Mouse (Mus musculus) embryonic facial prominence, embryonic 14.5 days (tissue): ENCODE measurements at regions not wholly inside any gene's neighbourhood (a gene's known extent, or its start where the extent isn't known, plus 50 kb on each side); places are given as distances from the start of the nearest gene placed in this dataset.

Experiments used
- ATAC-seq: fragments of 200-750 bp; cut with Nextera tagmentation; 2 replicates; pipeline ENCODE4 v1.8.0; 2017; ENCODE audit warnings: low read depth, moderate number of reproducible peaks, moderate TSS enrichment
- DNase-seq: peaks from one replicate; pipeline ENCODE4 v3.0.0-alpha.2; 2015; ENCODE audit warnings: low spot score
- H3K27ac ChIP-seq: fragments of 300-500 bp; sonication (generic); replicated peaks from 2 replicates; pipeline ENCODE4 v1.5.1; 2014; ENCODE audit warnings: low read depth, mild to moderate bottlenecking, low read length, moderate library complexity
- H3K27me3 ChIP-seq: fragments of 300-500 bp; sonication (generic); replicated peaks from 2 replicates; pipeline ENCODE4 v1.6.1; 2014; ENCODE audit warnings: low read length; ENCODE audit not compliant: control insufficient read depth, insufficient read depth
- H3K36me3 ChIP-seq: fragments of 300-500 bp; sonication (generic); 2 replicates; pipeline ENCODE4 v1.6.1; 2014; ENCODE audit warnings: low read length, mixed read lengths; ENCODE audit not compliant: control insufficient read depth, insufficient read depth
- H3K4me1 ChIP-seq: fragments of 300-500 bp; sonication (generic); 2 replicates; pipeline ENCODE4 v1.6.1; 2014; ENCODE audit warnings: antibody characterized with exemption, low read length; ENCODE audit not compliant: control insufficient read depth, insufficient read depth
- H3K4me2 ChIP-seq: fragments of 300-500 bp; sonication (generic); 2 replicates; pipeline ENCODE4 v1.6.1; 2014; ENCODE audit warnings: low read depth, mild to moderate bottlenecking, low read length, moderate library complexity, mixed read lengths
- H3K4me3 ChIP-seq: fragments of 300-500 bp; sonication (generic); 2 replicates; pipeline ENCODE4 v1.5.1; 2014; ENCODE audit warnings: low read depth, mild to moderate bottlenecking, low read length
- H3K9ac ChIP-seq: fragments of 300-500 bp; sonication (generic); 2 replicates; pipeline ENCODE4 v1.6.1; 2014; ENCODE audit warnings: low read depth, mild to moderate bottlenecking, low read length, moderate library complexity, mixed read lengths
- H3K9me3 ChIP-seq: fragments of 300-500 bp; sonication (generic); 2 replicates; pipeline ENCODE4 v1.6.1; 2016; ENCODE audit warnings: low read length; ENCODE audit not compliant: control insufficient read depth
- WGBS: fragments of 180-500 bp; shearing (Covaris S2); extraction: QIAGEN DNeasy Blood & Tissue Kit; methylation state at CpG from one replicate; pipeline ENCODE4 v1.1.7; 2014; 5-methylcytosine and 5-hydroxymethylcytosine counted together

- 72% methylated on average over 3 of the region's 3 CpGs for WGBS
These were observed 66.5 kb upstream of the Sel1l start for GRCm38 (mm10) chr12:91915486-91915885.

GRCm38 (mm10) chr12:91910529-91910928 lies 61.6 kb upstream of the Sel1l start:
- Histone ChIP-seq H3K36me3 (no peaks in the 10 kb centered on the region), H3K9ac (no peak overlapping the region), H3K4me2 (no peak overlapping the region), H3K27ac (no peak overlapping the region), H3K4me1 (no peaks in the 10 kb centered on the region), H3K9me3 (0 out of 2 replicates have a peak, but pooled peaks cover 7% of the 10 kb centered on the region), H3K4me3 (no peak overlapping the region), H3K27me3 (no peaks in the 10 kb centered on the region)
- DNase-seq (no peak), ATAC-seq (no peak)
- WGBS = 63% methylated on average over 8 of the region's 8 CpGs

More at GRCm38 (mm10) chr12:91915486-91915885, 66.5 kb upstream of the Sel1l start:
- Histone ChIP-seq H3K9ac (no peak overlapping the region), H3K27ac (no peak overlapping the region), H3K4me3 (no peak overlapping the region), H3K4me2 (no peak overlapping the region), H3K36me3 (no peaks in the 10 kb centered on the region), H3K9me3 (no peaks in the 10 kb centered on the region), H3K4me1 (no peaks in the 10 kb centered on the region), H3K27me3 (no peaks in the 10 kb centered on the region)
- ATAC-seq = no peak
- DNase-seq = no peak
